Mouse (Mus musculus) heart, embryonic 16.5 days (tissue): ENCODE results near the gene Nlrc3. TPM values are rescaled to one million over a fixed set of nuclear protein-coding genes. Genes with fewer than 3 reads are reported as not detected.
"Not testable (repeated sequence)": the region's sequence is repeated elsewhere in the genome, so short reads cannot be mapped to it uniquely, and the experiment has no call there.

ENCODE experiments used
- ATAC-seq: fragments of 200-750 bp; cut with Nextera tagmentation; replicated peaks from 2 replicates; pipeline ENCODE4 v1.8.0; 2017; ENCODE audit warnings: moderate number of reproducible peaks; ENCODE audit not compliant: insufficient read depth, low FRiP score; ENCODE audit errors: extremely low read depth
- H3K27ac ChIP-seq: fragments of 300-500 bp; sonication (generic); 2 replicates; pipeline ENCODE4 v1.5.1; 2014; ENCODE audit warnings: mild to moderate bottlenecking, low read length, control low read depth, moderate library complexity
- H3K27me3 ChIP-seq: fragments of 300-500 bp; sonication (generic); 2 replicates; pipeline ENCODE4 v1.6.1; 2014; ENCODE audit warnings: low read length, mixed read lengths; ENCODE audit not compliant: control insufficient read depth, insufficient read depth
- H3K36me3 ChIP-seq: fragments of 300-500 bp; sonication (generic); 2 replicates; pipeline ENCODE4 v1.6.1; 2014; ENCODE audit not compliant: control insufficient read depth, insufficient read depth
- H3K4me1 ChIP-seq: fragments of 300-500 bp; sonication (generic); 2 replicates; pipeline ENCODE4 v1.6.1; 2014; ENCODE audit warnings: low read length, mixed read lengths; ENCODE audit not compliant: control insufficient read depth, insufficient read depth
- H3K4me2 ChIP-seq: fragments of 300-500 bp; sonication (generic); 2 replicates; pipeline ENCODE4 v1.6.1; 2014; ENCODE audit warnings: low read depth, mild to moderate bottlenecking, control low read depth, low read length
- H3K4me3 ChIP-seq: fragments of 300-500 bp; sonication (generic); 2 replicates; pipeline ENCODE4 v1.5.1; 2014; ENCODE audit warnings: mild to moderate bottlenecking, control low read depth, low read length
- H3K9ac ChIP-seq: fragments of 300-500 bp; sonication (generic); 2 replicates; pipeline ENCODE4 v1.6.1; 2014; ENCODE audit warnings: low read length, control low read depth
- H3K9me3 ChIP-seq: fragments of 300-500 bp; sonication (generic); replicated peaks from 2 replicates; pipeline ENCODE4 v1.6.1; 2016; ENCODE audit warnings: low read length; ENCODE audit not compliant: control insufficient read depth
- WGBS: fragments of 180-500 bp; shearing (Covaris S2); extraction: QIAGEN DNeasy Blood & Tissue Kit; methylation state at CpG from one replicate; pipeline ENCODE4 v1.1.7; 2014; 5-methylcytosine and 5-hydroxymethylcytosine counted together
- polyA plus RNA-seq: library from polyadenylated mRNA; unstranded; fragments of >200 nt; fragmentation: Nextera tagmentation; extraction: Ambion mirVana; gene quantifications from 2 replicates; pipeline ENCODE4 v1.2.1, GENCODE M21; 2015

The Nlrc3 gene
- polyA plus RNA-seq, result 1.8 and 2.5 TPM in 2 replicates

- Histone ChIP-seq H3K4me2 (peak within 1 kb of the TSS; percentile 25), H3K4me1 (peaks cover 3% of the 10 kb centered on the region; the same call in 1 of the 2 replicates), H3K27me3 (no peaks in the 10 kb centered on the region), H3K9ac (no peak within 1 kb of the TSS), H3K36me3 (peaks cover 27% of the 10 kb centered on the region), H3K4me3 (peak within 1 kb of the TSS; percentile 11; the same call in 1 of the 2 replicates), H3K27ac (peak within 1 kb of the TSS; percentile 40), H3K9me3 (no peaks in the 10 kb centered on the region)
- peak; percentile 66 for ATAC-seq
- 48% methylated on average over 4 of the region's 4 CpGs for WGBS
These were observed at the start of gene Nlrc3 for GRCm38 (mm10) chr16:3976251-3976671. Nlrc3 (minus strand) TSS chr16:3976632.

GRCm38 (mm10) chr16:4022719-4023118 is 46.3 kb upstream of the Nlrc3 start:
- H3K27me3 ChIP-seq, result no peaks in the 10 kb centered on the region
- 66% methylated on average over 4 of the region's 4 CpGs for WGBS
- H3K36me3 ChIP-seq, result no peaks in the 10 kb centered on the region
- H3K4me1 ChIP-seq, result no peaks in the 10 kb centered on the region
- no peak overlapping the region for H3K4me2 ChIP-seq
- H3K27ac ChIP-seq, result no peak overlapping the region
- no peak for ATAC-seq
- H3K4me3 ChIP-seq, result no peak overlapping the region
- H3K9me3 ChIP-seq, result no peaks in the 10 kb centered on the region
- H3K9ac ChIP-seq, result no peak overlapping the region

GRCm38 (mm10) chr16:4021241-4021640 is 44.8 kb upstream of the Nlrc3 start:
- H3K4me1 ChIP-seq, result no peaks in the 10 kb centered on the region
- H3K4me3 ChIP-seq, result no peak overlapping the region
- ATAC-seq, result no peak
- no peak overlapping the region for H3K9ac ChIP-seq
- no peaks in the 10 kb centered on the region for H3K9me3 ChIP-seq
- H3K27me3 ChIP-seq, result no peaks in the 10 kb centered on the region
- 76% methylated on average over 1 of the region's 1 CpGs for WGBS
- no peak overlapping the region for H3K4me2 ChIP-seq
- no peak overlapping the region for H3K27ac ChIP-seq
- no peaks in the 10 kb centered on the region for H3K36me3 ChIP-seq

- 77% methylated on average over 6 of the region's 6 CpGs for WGBS
- H3K9ac ChIP-seq, H3K36me3 ChIP-seq, H3K9me3 ChIP-seq, H3K4me2 ChIP-seq, H3K4me3 ChIP-seq, H3K27ac ChIP-seq, H3K27me3 ChIP-seq, H3K4me1 ChIP-seq, ATAC-seq: not testable (repeated sequence)
These were observed 41.0 kb upstream of the Nlrc3 start for GRCm38 (mm10) chr16:4017466-4017865.

GRCm38 (mm10) chr16:4016786-4017185 is 40.4 kb upstream of the Nlrc3 start:
- not testable (repeated sequence) for H3K4me1 ChIP-seq, H3K27ac ChIP-seq, H3K4me3 ChIP-seq, H3K36me3 ChIP-seq, H3K9me3 ChIP-seq, H3K27me3 ChIP-seq, ATAC-seq, H3K4me2 ChIP-seq, H3K9ac ChIP-seq
- 67% methylated on average over 17 of the region's 17 CpGs for WGBS

GRCm38 (mm10) chr16:4014040-4014668 is 37.7 kb upstream of the Nlrc3 start:
- no peak overlapping the region for H3K4me3 ChIP-seq
- no peak overlapping the region for H3K4me2 ChIP-seq
- no peak overlapping the region for H3K27ac ChIP-seq
- no peaks in the 10 kb centered on the region for H3K36me3 ChIP-seq
- H3K4me1 ChIP-seq, result no peaks in the 10 kb centered on the region
- no peak for ATAC-seq
- 0 out of 2 replicates have a peak, but pooled peaks cover 6% of the 10 kb centered on the region for H3K9me3 ChIP-seq
- H3K9ac ChIP-seq, result no peak overlapping the region
- H3K27me3 ChIP-seq, result no peaks in the 10 kb centered on the region
- WGBS, result 80% methylated on average over 5 of the region's 5 CpGs

GRCm38 (mm10) chr16:4012882-4013570 is 36.6 kb upstream of the Nlrc3 start:
- 0 out of 2 replicates have a peak, but pooled peaks cover 6% of the 10 kb centered on the region for H3K9me3 ChIP-seq
- no peak for ATAC-seq
- 43% methylated on average over 4 of the region's 4 CpGs for WGBS
- no peaks in the 10 kb centered on the region for H3K36me3 ChIP-seq
- H3K4me3 ChIP-seq, result no peak overlapping the region
- no peaks in the 10 kb centered on the region for H3K4me1 ChIP-seq
- H3K9ac ChIP-seq, result no peak overlapping the region
- H3K27me3 ChIP-seq, result no peaks in the 10 kb centered on the region
- H3K4me2 ChIP-seq, result no peak overlapping the region
- no peak overlapping the region for H3K27ac ChIP-seq

GRCm38 (mm10) chr16:4003489-4004398 is 27.3 kb upstream of the Nlrc3 start, which contains the start of gene Slx4:
Slx4 (minus strand) TSS chr16:4003770.
- Histone ChIP-seq H3K9me3 (no peaks in the 10 kb centered on the region), H3K36me3 (peaks cover 20% of the 10 kb centered on the region), H3K27ac (peak within 1 kb of the TSS; percentile 90), H3K4me3 (peak within 1 kb of the TSS; percentile 81), H3K27me3 (no peaks in the 10 kb centered on the region), H3K4me1 (peaks cover 12% of the 10 kb centered on the region), H3K9ac (peak within 1 kb of the TSS; percentile 88), H3K4me2 (peak within 1 kb of the TSS; percentile 90)
- peak; percentile 98 for ATAC-seq
- 2% methylated on average over 58 of the region's 58 CpGs for WGBS
